Mouse (Mus musculus): Measurements from ENCODE around the gene Msi2.

GRCm38 (mm10) chr11:88629165-88629564, 89.1 kb downstream of the Msi2 start:
- TF ChIP-seq POLR2A (IDR thresholded peaks at IDR 0.05; ENCODE audit: insufficient read depth, low read depth, low read length) (no peak), CTCF (IDR thresholded peaks at IDR 0.05; ENCODE audit: insufficient read depth, low read depth, low read length) (no peak)

All from olfactory bulb, adult 2 months (tissue).